Mouse (Mus musculus) kidney, adult 9 months (tissue): Measurements from ENCODE around the gene Gm7954.
A peak's percentile ranks its signal among the peaks of the same experiment; 100 is the strongest.
"Not testable (repeated sequence)": the region's sequence is repeated elsewhere in the genome, so short reads cannot be mapped to it uniquely, and the experiment has no call there.

Experiments used
- DNase-seq: peaks from one replicate; pipeline ENCODE4 v3.0.0; 2022

The Gm7954 gene

DNA sequence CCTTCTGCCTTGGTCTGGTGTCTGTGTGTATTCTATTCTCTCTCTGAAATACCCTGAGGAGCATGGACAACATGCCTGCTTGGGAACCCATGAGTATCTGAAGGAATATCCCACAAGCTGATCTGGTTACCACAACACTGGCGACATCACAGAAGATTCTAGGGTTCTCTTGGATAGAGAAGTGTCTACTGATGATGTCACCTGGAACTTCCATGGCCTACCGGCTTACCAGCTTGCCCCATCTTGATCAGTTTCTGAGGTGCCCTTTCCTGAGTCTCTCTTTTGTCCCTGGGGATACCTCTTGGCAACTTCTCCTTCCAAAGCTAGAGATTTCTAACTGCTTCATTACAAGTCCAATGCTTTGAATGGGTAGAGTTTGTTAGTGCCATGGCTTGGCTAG lies at the start of gene Gm7954:
TSS of gene Gm7954 (minus strand) at position 101 of the 400 bp plus-strand sequence.
- DNase-seq, result not testable (repeated sequence)

DNA sequence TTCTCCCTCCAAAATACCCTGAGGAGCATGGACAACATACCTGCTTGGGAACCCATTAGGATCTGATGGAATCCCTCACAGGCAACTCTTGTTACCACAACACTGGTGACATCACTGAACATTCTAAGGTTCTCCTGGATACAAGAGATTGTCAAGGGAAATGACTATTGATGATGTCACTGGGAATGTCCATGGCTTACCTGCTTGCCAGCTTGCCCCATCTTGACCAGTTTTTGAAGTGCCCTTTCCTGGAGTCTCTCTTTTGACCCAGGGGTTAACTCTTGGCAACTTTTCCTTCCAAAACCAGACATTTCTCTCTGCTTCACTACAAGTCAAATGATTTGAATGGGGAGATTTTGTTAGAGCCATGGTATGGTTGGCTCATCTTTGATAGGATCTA lies 36.1 kb upstream of the Gm7954 start, which contains the start of gene Gm3486:
TSS of gene Gm3486 (minus strand) at position 101 of the 400 bp plus-strand sequence.
- not testable (repeated sequence) for DNase-seq

DNA sequence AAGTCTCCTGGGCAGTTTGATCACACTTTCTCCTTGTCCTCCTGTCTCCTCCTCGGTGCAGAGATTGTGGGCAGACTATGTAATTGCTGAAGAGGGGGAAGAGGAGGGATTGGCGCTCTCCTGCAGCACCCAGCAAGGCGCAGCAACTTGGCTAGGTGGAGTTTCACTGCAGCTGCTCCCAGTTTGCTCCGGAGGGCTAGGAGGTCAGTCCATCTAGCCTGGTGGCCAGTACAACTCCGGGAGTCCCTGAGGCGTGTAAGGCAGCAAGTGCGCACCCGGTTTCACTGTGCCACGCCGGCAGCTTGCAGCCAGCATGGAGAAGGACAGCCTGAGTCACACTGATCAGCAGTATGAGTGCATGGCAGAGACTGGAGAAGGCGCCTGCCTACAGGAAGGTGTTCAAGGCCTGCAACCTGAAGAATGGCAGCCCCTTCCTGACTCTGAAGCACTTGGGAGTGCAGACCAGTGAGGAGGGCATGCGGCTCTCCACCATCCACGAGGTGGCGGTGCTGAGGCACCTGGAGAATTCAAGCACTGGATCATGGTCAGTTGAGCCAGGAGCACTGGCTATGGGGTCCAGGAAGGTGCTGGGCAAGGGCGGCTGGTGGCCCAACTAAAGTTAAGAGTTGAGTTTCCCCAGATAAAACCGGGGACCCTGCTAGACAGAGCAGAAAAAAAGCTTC lies 27.8 kb downstream of the Gm7954 start:
- peak; percentile 40 for DNase-seq

DNA sequence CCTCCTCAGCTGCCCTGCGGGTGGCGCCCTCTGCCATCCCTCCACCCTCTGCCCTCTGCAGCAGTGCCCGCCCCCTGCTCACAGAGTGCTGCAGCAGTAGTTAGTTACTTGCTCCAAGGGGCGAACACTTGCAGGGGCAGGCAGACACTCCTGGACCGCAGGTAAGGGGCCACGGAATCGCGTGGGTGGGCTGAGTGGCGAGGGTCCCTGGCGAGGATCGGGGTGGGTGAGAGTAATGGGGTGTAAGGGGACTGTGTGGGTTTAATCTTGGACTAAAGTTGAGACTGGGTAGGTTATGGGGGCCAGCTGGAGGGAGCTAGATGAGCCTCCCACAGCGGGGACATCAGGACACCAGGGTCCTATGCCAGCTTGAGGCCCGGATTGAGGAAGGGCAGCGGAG lies 28.6 kb downstream of the Gm7954 start:
- not testable (repeated sequence) for DNase-seq

DNA sequence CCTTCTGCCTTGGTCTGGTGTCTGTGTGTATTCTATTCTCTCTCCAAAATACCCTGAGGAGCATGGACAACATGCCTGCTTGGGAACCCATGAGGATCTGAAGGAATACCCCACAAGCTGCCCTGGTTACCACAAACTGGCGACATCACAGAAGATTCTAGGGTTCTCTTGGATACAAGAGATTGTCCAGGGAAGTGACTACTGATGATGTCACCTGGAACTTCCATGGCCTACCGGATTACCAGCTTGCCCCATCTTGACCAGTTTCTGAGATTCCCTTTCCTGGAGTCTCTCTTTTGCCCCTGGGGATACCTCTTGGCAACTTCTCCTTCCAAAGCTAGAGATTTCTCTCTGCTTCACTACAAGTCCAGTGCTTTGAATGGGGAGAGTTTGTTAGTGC lies 45.1 kb downstream of the Gm7954 start, which contains the start of gene Gm6482:
TSS of gene Gm6482 (minus strand) at position 101 of the 400 bp plus-strand sequence.
- DNase-seq, result not testable (repeated sequence)
